Mouse (Mus musculus) C2C12 (cell line): Measurements from ENCODE around the gene Ift140.

ENCODE experiments used
- CEBPB ChIP-seq: IDR thresholded peaks from one replicate; pipeline ENCODE4 v1.6.1; 2011; ENCODE audit warnings: low read depth, mild to moderate bottlenecking, control low read depth, moderate library complexity
- CTCF ChIP-seq: IDR thresholded peaks from one replicate; pipeline ENCODE4 v1.5.1; 2011; ENCODE audit not compliant: control insufficient read depth, insufficient read depth, insufficient read length
- FOSL1 ChIP-seq: IDR thresholded peaks from one replicate; pipeline ENCODE4 v1.8.0; 2011; ENCODE audit warnings: mild to moderate bottlenecking, low read length; ENCODE audit not compliant: poor library complexity, insufficient read depth, severe bottlenecking
- MAX ChIP-seq: IDR thresholded peaks from one replicate; pipeline ENCODE4 v1.6.1; 2011; ENCODE audit warnings: mild to moderate bottlenecking, control low read depth
- MYOD1 ChIP-seq: IDR thresholded peaks from one replicate; pipeline ENCODE4 v1.6.1; 2011; ENCODE audit warnings: low read depth; ENCODE audit not compliant: control insufficient read depth, insufficient read length
- MYOG ChIP-seq: IDR thresholded peaks from one replicate; pipeline ENCODE4 v1.6.1; 2011; ENCODE audit not compliant: control insufficient read depth, insufficient read length; ENCODE audit errors: extremely low read depth
- USF1 ChIP-seq: IDR thresholded peaks from one replicate; pipeline ENCODE4 v1.6.1; 2011; ENCODE audit warnings: low read depth, mild to moderate bottlenecking, control low read depth, moderate library complexity

DNA sequence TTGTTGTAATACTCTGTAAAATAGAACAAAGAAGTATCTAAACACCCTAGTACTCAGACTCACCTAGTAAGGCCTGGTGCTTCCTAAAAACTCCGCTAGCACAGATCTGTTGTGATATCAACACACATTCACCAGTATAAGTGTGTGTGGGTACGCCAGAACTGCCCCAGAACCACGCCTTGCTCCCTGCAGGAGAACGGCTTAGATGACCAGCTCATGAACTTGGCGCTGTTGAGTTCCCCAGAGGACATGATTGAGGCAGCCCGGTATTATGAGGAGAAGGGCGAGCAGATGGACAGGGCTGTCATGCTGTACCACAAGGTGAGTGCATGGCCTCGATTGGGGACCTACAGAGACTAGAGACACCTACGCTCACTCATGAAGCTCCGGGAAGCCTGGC is 74.6 kb downstream of the Ift140 start:
- no peak for TF ChIP-seq CTCF
- TF ChIP-seq MYOG: no peak
- no peak for TF ChIP-seq MAX
- TF ChIP-seq USF1: no peak
- no peak for TF ChIP-seq CEBPB
- no peak for TF ChIP-seq FOSL1
- no peak for TF ChIP-seq MYOD1
